Mouse (Mus musculus) thymus, postnatal 10 days (tissue): ENCODE measurements around the gene Kctd17.
A peak's percentile ranks its signal among the peaks of the same experiment; 100 is the strongest.

Source experiments
- DNase-seq, 2 experiments: peaks; one replicate each; pipeline ENCODE4 v3.0.0; 2021; ENCODE audit warnings: low spot score in 2 of 2

Gene Kctd17

GRCm38 (mm10) chr15:78447746-78448535 is 19.6 kb downstream of the Kctd17 start:
- peak; percentile 79 to 97 for DNase-seq

- DNase-seq = no peak
Measured at GRCm38 (mm10) chr15:78449131-78449530, 20.8 kb downstream of the Kctd17 start.

GRCm38 (mm10) chr15:78449694-78450418 is 21.5 kb downstream of the Kctd17 start:
- DNase-seq = no peak

GRCm38 (mm10) chr15:78450419-78450768 is 22.0 kb downstream of the Kctd17 start:
- DNase-seq = no peak

- DNase-seq = no peak
Measured at GRCm38 (mm10) chr15:78451201-78451600, 22.8 kb downstream of the Kctd17 start.

- no peak for DNase-seq
Measured at GRCm38 (mm10) chr15:78452929-78453328, 24.6 kb downstream of the Kctd17 start.

GRCm38 (mm10) chr15:78455168-78455567 is 26.8 kb downstream of the Kctd17 start:
- DNase-seq = no peak

GRCm38 (mm10) chr15:78456051-78456450 is 27.7 kb downstream of the Kctd17 start:
- DNase-seq = no peak

- no peak for DNase-seq
Measured at GRCm38 (mm10) chr15:78457193-78457592, 28.8 kb downstream of the Kctd17 start.

- peak in 1 of 2 experiments; percentile 58 for DNase-seq
Measured at GRCm38 (mm10) chr15:78462981-78463380, 34.6 kb downstream of the Kctd17 start.

- no peak for DNase-seq
Measured at GRCm38 (mm10) chr15:78466809-78467208, 38.4 kb downstream of the Kctd17 start.

GRCm38 (mm10) chr15:78467570-78467969 is 39.2 kb downstream of the Kctd17 start:
- no peak for DNase-seq

GRCm38 (mm10) chr15:78468379-78468937 is 40.1 kb downstream of the Kctd17 start, which contains the start of gene Tmprss6:
Tmprss6 (minus strand) TSS chr15:78468634.
- DNase-seq = no peak

- DNase-seq = no peak
Measured at GRCm38 (mm10) chr15:78470495-78471276, 42.3 kb downstream of the Kctd17 start.

- no peak for DNase-seq
Measured at GRCm38 (mm10) chr15:78471902-78472301, 43.5 kb downstream of the Kctd17 start.

- no peak for DNase-seq
Measured at GRCm38 (mm10) chr15:78473442-78473841, 45.1 kb downstream of the Kctd17 start.

GRCm38 (mm10) chr15:78475604-78476031 is 47.3 kb downstream of the Kctd17 start:
- DNase-seq = peak; percentile 53 to 59

- DNase-seq = no peak
Measured at GRCm38 (mm10) chr15:78476878-78477277, 48.5 kb downstream of the Kctd17 start.

- DNase-seq = no peak
Measured at GRCm38 (mm10) chr15:78478073-78478472, 49.7 kb downstream of the Kctd17 start.

- no peak for DNase-seq
Measured at GRCm38 (mm10) chr15:78479470-78479869, 51.1 kb downstream of the Kctd17 start.

GRCm38 (mm10) chr15:78480111-78480510 is 51.7 kb downstream of the Kctd17 start:
- DNase-seq = no peak

- DNase-seq = no peak
Measured at GRCm38 (mm10) chr15:78480991-78481390, 52.6 kb downstream of the Kctd17 start.
